Mouse (Mus musculus) kidney, adult 2 months (tissue): ENCODE measurements at regions not wholly inside any gene's neighbourhood (a gene's known extent, or its start where the extent isn't known, plus 50 kb on each side); places are given as distances from the start of the nearest gene placed in this dataset.

Source experiments
- CTCF ChIP-seq: fragments of 200-500 bp; conservative IDR thresholded peaks from 2 replicates; pipeline ENCODE4 v1.5.1; 2011; ENCODE audit warnings: low read depth, mild to moderate bottlenecking, control low read depth, low read length, moderate library complexity, mixed read lengths; ENCODE audit not compliant: insufficient read depth, insufficient read length
- POLR2A ChIP-seq: fragments of 200-500 bp; IDR thresholded peaks from one replicate; pipeline ENCODE4 v1.6.1; 2011; ENCODE audit warnings: low read depth, low read length, control low read depth

GRCm38 (mm10) chr12:110022631-110023030, 256.2 kb upstream of the Dio3 start:
- no peak for TF ChIP-seq POLR2A
- TF ChIP-seq CTCF, result no peak
